Mouse (Mus musculus): ENCODE measurements at regions not wholly inside any gene's neighbourhood (a gene's known extent, or its start where the extent isn't known, plus 50 kb on each side); places are given as distances from the start of the nearest gene placed in this dataset.

DNA sequence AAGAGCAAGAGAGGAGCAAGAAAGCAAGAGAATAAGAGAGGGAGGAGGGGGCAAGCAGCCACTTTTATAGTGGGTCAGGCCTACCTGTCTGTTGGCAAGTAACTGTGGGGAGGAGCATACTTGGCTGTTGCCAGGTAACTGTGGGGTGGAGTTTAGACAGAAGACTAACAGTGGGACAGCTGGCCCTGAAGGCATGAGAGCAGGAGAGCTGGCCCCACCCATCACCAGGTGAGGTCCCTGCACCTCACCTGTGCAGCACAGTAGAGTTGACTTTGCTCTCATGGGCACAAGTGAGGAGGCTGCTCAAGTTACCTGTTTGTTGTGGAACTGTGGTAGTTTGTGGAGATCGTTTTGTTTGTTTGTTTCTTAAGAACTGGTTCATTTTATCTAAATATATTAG is 208.1 kb downstream of the Spata18 start:
- TF ChIP-seq POLR2A (IDR thresholded peaks at IDR 0.05; ENCODE audit: insufficient read depth, low read depth, low read length) = no peak
- TF ChIP-seq EP300 (IDR thresholded peaks at IDR 0.05; ENCODE audit: insufficient read depth, low read depth, low read length) = no peak

Measured in heart, adult 2 months (tissue).